Mouse (Mus musculus) brain, embryonic 18.5 days (tissue): Measurements from ENCODE around the gene Smad5.

Experiments used
- DNase-seq: peaks from one replicate; pipeline ENCODE4 v3.0.0-alpha.2; 2012; ENCODE audit warnings: low read depth, low spot score

Smad5 gene

DNA sequence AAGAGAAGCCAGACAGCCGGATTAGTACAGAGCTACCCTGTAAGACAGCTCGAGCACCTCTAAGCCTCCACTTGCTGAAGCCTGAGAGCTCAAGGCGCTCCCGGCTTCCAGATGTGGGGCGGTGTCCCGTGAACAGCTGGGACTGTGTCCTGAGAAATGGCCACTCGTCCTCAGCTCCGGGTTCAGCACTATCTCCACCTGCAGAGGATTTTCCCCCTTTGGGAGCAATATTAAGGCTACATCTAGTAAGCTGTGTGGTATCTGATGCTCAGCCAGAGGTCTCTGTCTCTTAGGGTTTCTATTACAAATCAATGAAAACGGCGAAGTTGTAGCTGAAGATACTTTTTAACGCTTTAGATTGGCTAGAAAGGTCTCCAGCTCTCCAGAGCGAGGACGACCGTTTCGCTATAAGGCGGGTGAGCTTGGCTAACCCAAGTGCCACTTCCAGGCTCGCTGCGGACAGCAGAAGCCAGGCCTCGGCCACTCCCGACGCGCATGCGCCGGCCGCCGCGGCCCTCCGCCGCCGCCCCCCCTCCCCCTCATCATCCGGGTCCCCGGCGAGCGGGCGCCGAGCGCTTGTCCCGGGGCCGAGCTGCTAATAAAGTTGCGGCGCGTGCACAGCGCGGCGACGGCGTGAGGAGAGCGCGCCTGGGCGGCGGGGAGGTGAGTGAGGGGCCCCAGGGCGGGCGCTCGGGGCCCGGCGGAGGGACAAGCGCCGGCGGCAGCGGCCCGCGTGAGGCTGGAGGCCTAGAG lies at the start of gene Smad5:
Smad5 (plus strand) TSS at position 542 of the 753 bp plus-strand sequence.
- peak; percentile 69 for DNase-seq

DNA sequence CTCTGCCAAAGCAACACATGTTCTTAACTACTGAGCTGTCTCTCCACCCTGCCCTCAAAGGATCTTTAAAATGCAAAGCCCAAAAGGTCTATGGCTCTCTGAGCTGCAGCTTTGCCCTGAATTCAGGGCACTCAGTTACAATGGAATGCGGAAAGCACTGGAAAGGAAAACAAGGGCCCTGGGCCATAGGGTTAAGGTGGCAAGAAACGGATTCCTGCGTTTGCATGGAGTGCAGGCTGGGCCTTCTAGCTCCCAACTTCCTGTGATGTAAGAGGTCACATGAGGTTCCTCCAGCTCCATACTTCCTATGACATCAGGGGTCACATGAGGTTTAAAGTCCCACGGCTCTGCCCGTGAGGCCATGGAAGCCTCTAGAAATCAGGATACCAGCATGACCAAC lies 48.6 kb upstream of the Smad5 start:
- DNase-seq: no peak

DNA sequence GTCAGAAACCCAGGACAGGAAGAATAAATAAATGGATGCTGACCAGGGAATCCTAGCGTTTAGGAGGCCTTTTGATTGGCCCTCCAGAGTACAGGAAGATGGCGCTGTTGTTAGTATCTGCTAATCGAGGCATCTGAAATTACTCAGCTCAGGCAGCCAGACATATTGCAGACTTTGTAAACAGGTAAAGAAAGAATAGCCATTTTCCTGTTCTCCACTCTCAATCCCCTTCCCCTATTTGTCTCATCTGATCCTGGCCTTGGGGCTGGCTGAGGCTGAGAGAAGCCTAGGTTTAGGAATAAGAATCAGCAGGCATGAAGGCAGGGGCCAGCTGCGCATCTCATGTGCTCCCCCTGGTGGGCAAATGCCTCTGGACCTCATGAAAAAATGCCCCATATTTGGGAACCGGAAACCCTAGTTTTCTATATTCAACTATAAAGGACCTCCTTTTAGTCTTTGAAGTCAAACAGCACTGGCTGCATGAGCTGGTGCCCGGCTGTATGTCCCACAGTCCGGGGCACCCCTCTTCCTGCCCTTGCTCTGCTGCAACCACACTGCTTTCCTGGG lies 44.8 kb upstream of the Smad5 start:
- no peak for DNase-seq

DNA sequence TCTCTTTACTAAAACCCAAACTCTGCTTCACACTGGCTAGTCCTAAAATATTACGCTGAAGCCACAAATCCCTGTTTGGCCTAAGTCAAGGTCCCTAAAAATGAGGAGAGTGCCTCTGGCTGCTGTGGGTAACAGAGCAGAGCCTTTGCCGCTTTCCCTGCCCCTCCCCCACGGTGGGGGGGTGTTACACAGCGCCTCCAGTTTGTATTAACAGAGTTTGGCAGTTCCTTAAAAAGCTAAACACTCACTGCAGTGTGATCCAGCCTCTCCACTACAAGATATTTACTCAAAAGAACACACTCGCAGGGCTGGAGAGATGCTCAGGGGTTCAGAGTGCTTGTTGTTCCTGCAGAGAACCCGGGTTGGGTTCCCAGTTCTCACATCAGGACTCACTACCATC lies 43.9 kb upstream of the Smad5 start:
- DNase-seq: no peak

DNA sequence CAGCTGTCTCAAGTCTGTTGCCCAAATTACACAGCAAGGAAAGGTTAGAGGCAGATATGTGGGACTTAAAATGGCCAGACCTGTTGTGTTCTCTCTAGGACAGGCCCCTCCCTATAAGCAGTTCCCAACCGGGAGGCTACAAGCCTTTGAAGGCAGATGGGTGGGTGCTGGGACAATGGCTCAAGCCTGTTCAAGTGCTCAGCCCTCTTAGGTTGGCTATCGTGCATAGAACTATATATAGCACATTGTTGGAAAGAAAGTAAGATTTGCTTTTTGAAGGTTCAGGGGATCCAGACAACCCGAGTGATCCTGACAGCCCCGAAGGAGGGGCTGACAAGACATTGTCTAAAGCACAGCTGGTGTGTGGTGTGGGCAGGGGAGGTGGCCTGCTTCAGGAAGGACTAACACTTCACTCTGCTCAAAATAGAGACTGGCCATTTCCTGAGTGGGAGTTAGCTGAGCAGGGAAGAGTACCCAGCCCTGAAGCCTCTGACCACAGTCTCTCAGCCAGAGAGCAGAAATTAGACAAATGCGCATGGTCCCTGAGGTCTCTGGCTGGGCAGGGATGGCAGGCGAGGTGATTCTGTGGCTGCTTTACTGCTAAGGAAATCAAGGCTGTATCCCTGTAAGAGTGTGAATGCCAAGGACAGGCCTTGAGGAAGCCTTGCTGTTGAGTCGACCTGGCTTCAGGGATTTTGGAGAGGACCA lies 40.7 kb upstream of the Smad5 start:
- DNase-seq: no peak

DNA sequence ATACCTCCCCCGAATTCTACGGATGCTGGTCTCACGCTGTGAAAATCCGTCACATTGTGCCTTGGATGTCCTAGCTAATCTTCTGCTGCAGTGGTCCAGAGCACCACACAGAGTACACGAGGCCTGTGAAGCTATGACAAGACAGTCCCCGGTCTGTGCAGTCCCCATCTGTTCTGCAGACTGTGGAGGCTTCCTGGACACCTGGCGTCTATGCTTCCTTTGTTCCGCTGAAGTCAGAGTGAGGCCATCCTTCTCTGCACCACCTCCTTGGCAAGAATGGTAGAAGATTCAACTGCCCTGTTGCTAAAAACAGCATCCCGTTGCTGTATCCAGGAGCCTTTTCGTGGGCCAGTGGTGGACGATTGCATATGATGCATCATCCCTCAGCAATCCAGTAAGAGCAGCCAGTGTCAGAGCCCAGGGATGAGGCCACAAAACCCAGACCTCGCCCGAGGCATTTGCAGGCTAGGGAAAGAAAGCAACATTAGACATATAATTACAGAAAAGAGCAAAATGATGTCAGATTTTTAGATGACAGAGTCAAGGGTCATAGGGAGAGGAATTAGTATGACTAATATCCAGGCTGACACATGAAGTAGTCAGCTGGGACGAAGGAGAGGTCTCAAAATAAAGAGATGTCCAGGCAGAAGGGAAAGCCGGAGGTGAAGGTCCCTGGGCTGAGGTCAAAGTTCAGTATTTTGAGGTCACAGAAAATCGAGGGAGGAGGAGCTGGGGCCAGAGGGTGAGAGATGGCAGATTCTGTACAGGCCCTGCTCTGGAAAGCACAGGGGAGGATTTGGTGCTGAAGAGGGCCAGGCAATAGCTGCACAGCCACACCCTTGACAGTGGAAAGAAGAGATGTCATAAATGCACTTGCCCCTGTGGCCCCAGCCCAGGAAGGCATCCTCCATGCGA lies 38.3 kb upstream of the Smad5 start:
- DNase-seq: no peak

DNA sequence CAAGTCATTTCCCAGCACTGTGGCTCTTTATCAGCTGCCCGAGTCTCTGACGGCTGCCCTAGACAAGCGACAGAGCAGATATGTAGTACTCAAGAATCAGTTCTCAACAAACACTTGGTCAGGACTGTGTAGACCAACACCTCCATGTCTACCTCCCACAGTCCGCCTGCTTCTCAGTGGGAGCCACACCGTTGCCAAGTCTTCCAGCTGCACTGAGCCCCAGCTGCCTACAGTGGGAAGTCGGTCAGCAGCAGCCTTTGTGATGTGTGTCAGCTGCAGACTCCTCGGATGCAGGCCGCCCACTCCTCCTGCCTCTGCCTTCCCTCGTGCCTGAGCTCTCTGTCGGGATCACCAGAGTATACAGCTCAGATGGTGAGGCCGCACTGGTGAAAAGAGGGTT lies 31.6 kb upstream of the Smad5 start:
- DNase-seq: no peak

DNA sequence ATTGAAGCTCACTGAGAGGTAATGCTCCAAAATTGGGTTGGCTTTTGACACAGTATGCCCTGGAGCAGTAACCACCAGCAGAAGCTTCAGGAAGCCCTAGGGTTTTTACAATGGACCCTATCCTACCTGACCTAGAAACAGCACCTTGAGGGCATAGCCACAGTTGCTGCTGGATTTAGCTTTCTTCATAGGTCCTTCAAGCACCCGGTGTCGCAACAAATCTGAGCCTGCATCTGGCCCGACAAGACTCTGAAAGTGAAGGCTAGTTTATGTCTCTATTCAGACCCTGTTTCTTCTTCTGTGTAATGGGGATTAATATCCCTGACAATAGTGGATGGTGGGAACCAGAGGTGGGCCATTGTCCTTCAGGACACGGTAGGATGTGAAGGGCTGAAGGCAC lies 25.1 kb upstream of the Smad5 start:
- no peak for DNase-seq

DNA sequence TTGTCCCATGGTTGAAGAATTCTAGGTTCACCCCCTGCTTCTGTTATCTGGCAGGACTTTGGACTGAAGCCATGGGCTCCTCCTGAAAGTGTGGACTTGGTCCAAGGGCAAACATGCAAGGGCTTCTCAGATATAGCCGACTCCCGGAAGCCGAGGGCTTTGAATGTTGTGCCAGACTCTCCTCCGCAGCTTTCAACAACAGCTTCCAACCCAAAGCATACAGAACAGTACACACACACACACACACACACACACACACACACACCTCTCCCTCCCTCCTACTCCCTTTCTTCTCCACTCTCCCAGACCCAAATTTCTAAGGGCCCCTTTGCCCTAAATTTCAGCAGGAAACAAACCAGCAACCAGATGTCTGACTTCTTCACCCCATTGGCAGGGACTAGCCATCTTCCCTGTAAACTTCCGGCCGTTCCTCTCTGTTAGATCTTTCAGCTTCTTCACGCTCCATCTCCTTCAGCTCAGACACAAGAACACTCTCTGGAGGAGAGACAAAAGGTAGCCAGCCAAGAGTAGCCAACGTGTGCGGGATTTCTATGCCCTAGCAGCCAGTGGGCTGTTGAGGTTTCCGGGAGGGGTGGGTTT lies 24.5 kb upstream of the Smad5 start:
- no peak for DNase-seq

DNA sequence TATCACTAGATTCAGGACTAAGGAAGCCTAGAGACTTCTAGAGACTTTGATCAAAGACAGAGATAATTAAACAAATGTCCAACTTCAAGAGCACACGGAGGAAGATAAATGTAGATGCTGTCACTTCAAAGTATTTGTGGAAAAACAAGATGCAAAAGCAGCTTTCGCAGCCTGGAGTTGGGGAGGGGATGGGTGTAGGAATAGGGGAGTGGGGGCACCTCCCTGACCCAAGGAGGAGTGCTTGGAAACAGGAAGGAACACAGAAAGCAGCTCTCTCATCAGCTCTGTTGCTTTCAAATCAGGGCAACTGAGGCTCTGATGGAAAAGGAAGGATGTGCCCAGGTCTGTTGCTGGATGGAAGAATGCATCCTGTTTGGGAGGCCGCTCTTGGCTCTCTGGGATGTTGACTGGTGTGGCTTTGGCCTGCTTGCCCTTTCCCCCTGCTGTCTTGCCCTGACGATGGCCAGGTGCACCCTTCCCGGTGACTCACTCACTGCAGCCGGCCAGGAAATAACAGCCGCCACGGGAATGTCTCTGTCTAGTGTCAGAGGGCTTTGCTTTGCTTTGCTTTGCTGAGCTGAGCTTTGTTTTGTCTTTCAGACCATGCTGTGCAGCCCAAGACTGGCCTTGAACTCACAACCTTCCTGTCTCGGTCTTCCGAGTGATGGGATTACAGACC lies 23.8 kb upstream of the Smad5 start:
- DNase-seq: no peak

DNA sequence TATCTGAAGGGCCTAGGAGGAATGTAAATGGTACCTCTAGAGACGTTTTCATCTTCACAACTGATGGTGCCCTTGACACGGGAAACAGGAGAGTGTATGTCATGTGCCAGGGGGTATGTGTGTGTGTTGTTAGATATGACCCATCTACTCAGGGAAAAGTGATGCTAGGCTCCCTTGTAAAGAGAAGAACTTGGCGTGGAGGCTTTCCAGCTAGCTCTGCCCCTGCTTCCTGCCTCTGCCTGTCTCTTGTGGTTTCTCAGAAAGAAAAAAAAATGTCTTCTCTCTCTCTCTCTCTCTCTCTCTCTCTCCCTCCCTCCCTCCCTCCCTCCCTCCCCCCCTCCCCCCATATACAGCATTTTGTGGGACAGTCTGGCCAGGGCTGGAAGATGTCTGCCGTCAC lies 20.9 kb upstream of the Smad5 start:
- no peak for DNase-seq

DNA sequence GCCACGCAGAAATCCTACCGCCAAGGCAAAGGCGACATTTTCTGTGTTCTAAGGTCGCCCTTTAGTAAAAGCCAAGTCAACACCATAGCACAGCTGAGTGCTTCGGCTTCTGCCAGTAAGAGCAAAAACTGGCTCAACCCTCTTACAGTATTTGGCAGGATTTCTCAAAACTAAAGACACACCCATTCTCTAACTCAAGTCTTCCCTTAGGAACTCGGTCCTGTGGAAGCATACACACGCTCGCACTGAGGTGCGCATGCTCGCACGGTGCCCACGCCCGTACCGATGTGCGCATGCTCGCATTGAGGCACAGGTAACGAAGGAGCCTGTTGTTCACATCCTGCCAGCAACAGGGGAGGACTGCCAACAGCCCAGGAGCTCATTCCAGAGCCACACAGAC lies 20.5 kb upstream of the Smad5 start:
- no peak for DNase-seq

DNA sequence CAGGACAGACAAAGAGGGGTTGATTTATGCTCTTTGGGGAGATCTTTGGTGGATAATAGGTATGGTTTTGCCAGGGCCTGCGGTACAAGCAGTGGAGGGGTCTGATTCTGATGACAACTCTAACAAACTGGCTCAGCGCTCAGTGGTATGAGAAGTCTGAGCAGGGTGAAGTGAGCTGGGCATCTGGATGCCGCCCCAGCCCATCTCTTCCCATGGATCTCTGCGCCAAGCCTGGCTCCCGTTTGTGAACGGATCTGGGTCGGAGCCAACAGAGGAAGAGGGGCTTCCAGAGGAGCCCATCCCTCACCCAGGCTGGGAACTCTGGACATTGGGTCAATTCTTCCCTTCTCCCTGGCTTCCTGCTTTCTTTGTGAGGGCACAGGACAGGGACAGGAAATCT lies 19.5 kb upstream of the Smad5 start:
- DNase-seq: no peak

DNA sequence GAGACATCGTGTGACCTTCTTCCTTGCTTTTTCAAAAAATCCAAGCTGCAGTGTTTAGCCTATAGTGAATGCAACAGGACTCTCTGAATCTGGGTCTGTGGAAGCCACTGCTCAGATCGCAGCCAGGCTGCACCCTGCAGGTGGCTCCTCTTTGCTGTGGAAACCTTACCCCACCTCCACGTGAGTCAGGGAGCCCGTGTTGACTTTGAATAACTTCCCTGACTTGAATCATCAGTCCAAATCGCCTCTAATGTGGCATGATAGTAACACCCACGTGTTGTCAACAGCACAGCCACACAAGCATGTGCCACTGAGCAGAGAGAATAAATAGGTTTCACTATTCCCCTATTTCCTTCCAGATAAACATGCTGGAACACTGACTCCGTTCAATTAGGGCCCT lies 10.8 kb upstream of the Smad5 start:
- DNase-seq: no peak

DNA sequence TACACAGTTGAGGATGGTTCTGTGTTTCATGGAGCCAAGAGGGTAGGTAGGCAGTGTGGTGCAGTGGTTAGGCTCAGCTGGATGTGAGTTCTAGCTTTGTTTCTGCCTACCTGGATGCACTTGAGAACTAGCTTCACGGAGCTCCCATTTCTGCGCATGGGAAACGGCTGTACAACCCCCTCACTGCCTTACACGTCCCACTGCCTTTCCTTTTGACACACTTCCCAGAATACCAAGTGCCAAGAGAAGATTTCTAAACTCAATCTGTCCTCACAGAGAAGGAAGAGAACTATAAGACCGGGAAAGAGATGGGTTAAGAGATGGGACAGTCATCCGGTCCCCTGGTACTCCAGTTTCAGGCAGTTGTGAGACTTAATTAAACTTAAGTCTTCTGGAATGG lies 10.2 kb upstream of the Smad5 start:
- no peak for DNase-seq

DNA sequence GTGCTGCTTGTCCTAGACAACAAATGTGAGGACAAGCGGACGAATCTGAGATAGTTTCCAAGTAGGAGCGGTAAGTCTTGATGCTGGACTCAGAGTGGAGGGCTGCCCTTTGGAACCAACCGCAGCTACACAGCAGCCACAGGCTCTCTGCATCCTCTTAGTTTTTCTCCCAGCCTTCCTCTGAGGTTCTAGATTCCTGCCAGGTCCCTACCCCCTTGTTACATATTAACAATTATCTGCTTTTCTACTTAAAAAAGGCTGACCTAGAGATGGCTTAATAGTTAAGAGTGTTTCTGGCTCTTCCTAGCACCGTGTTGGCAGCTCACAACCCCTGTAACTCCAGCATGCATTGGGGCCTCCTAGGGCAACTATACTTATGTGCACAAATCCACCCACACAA lies 7.1 kb upstream of the Smad5 start:
- no peak for DNase-seq

DNA sequence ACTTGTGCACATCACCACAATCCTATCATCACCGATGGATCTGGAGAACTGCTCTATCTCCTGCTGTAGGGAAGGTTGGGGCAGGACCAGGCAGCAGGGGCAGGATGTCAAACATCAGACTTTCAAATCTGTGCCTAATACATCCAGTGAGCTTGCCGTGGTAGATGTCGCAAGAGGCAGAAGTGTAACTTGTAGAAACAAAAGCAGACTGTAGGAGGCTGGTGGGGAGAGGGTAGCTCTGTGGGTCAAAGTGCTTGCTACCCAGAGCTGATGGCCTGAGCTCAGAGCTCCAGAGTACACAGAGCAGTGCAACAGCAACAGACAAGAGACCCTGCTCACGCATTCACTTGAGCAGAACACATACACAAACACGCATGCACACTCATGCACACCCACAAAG lies 6.1 kb upstream of the Smad5 start:
- no peak for DNase-seq

DNA sequence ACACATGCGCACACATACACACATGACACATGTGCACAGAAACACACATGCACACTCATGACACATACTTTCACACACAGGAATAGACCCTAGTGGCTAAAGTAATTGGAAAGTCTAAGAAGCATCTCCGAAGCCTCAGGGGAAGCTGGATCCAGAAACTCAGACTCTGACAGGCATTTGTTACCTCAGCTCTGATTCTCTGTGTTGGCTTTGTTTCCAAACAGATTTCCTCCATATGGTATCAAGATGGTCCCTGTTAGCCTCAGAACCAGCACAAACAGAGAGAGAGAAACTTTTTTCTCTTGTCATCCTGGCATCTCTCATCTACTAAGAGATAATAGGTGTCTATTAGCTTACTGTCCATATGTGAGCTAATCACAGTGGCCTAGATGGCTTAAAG lies 5.6 kb upstream of the Smad5 start:
- DNase-seq: no peak

DNA sequence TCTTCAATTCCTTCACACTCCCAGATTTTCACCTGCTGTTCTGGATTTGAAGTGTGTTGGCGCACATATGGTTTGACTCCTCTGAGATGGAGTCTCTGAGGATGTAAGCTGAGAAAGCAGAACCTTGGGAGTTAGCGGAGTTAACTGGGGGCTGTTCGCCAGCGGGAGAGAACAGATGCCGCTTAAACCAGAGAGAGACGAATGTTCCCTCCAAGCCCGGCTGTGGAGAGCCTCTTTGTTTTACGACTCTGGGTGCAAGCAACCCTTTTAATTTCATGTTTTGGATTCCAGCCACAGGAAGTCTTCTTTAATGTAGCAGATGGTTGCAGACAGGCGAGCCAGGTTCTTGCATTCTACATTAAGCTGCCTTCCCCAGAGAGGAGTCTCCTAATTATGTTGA lies 4.4 kb upstream of the Smad5 start:
- peak; percentile 82 for DNase-seq

DNA sequence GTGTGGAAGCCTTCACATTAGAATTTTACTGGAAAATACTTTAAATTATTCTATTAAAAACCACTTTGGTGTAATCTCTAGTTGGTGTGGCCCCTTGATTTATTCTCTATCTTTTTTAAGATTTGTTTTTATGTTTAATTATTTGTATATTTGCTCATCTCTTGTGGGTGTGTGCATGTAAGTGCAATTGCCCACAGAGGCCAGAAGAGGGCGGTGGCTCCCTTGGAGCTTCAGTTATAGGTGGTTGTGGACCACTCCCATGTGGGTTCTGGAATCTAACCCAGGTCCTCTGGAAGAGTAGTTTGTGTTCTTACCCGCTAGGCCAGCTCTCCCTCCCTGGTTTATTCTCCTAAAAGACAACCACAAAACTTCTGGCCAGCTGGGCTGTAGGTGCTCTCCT lies 3.4 kb upstream of the Smad5 start:
- DNase-seq: no peak

DNA sequence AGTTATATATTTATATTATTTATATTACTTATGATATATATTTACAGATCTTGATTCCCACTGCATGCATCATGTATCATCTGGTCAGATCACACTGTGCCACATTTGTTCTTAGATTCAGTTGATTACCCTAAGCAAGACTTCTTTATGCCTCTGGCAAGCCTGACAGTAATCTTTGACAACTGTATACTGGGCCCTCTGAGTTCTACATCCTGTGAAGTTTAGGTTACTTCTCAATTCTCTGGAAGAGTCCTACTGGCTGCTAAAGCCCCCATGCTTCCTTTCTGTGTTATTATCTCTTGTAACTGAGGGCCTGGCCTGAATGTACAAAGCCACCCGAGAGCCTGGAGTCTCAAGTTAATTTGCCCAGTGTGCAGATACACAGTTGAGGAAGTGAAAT lies 1.8 kb upstream of the Smad5 start:
- no peak for DNase-seq
